Comparison of ENCODE assay signal across 21 mouse cellular contexts in the genomic region with DNA sequence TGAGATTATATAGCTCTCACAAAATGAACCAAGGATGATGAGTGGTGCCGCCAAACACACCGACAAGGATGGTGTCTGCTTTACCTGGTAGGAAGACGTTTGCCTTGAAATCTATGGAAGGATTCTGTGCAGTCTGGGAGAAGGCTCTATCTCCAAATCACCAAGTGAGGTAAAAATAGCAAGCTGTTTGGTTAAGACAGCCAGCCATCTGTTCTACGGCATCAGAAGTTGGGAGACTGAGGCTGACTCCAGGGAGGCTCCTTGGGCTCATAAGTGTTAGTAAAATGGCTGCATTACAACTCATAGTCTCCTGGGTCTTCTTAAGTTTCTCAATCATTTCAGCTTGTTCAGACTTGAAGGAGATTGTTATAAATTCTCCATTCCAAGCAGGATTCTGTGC.
DNase-seq lines count a peak whose midpoint lies in the region; ATAC-seq and TF ChIP-seq lines count a peak whose summit lies in the region.
"Had no signal": no experiment of that assay in that cellular context is flagged by ENCODE, and none has a peak within 500 bp of the region (broad histone marks: within the 10 kb centered on the region; RNA-seq: fewer than 3 reads in every experiment).

No protein-coding gene starts in this region.

- H3K4me1 ChIP-seq in forebrain, embryonic 14.5 days (ENCODE audit: control insufficient read depth, insufficient read depth, low read length), result no peaks in the 10 kb centered on the region
- no peaks in the 10 kb centered on the region for H3K4me1 ChIP-seq in forebrain, embryonic 11.5 days (replicated peaks; ENCODE audit: control insufficient read depth, insufficient read depth, low read length)
- H3K4me1 ChIP-seq: heart, embryonic 10.5 days; intestine, embryonic 15.5 days; kidney, embryonic 15.5 days; limb, embryonic 15.5 days; neural tube, embryonic 12.5 days had no signal

- H3K4me2 ChIP-seq in forebrain, embryonic 14.5 days (ENCODE audit: low read length), result no peak overlapping the region
- no peak overlapping the region for H3K4me2 ChIP-seq in forebrain, embryonic 11.5 days (ENCODE audit: low read depth, low read length, severe bottlenecking)
- H3K4me2 ChIP-seq: hindbrain, embryonic 14.5 days; intestine, embryonic 15.5 days; kidney, embryonic 15.5 days; limb, embryonic 15.5 days; neural tube, embryonic 12.5 days had no signal

- H3K27ac ChIP-seq in forebrain, embryonic 14.5 days (ENCODE audit: low read depth, low read length), result no peak overlapping the region
- H3K27ac ChIP-seq in forebrain, embryonic 11.5 days (ENCODE audit: low read depth, low read length), result no peak overlapping the region
- H3K27ac ChIP-seq: heart, embryonic 10.5 days; hindbrain, embryonic 14.5 days; intestine, embryonic 15.5 days; kidney, embryonic 15.5 days; limb, embryonic 15.5 days; neural tube, embryonic 12.5 days had no signal

- no peaks in the 10 kb centered on the region for H3K36me3 ChIP-seq in forebrain, embryonic 14.5 days (ENCODE audit: control insufficient read depth, insufficient read depth, low read length)
- H3K36me3 ChIP-seq in forebrain, embryonic 11.5 days (ENCODE audit: control insufficient read depth, insufficient read depth, low read length), result no peaks in the 10 kb centered on the region
- H3K36me3 ChIP-seq: heart, embryonic 10.5 days; intestine, embryonic 15.5 days; kidney, embryonic 15.5 days; limb, embryonic 15.5 days; neural tube, embryonic 12.5 days had no signal

- no peak overlapping the region for H3K4me3 ChIP-seq in forebrain, embryonic 14.5 days (ENCODE audit: low read depth, low read length)
- no peak overlapping the region for H3K4me3 ChIP-seq in forebrain, embryonic 11.5 days (ENCODE audit: low read depth, low read length)
- H3K4me3 ChIP-seq: erythroblast, embryonic 14.5 days; heart, embryonic 10.5 days; intestine, embryonic 15.5 days; kidney, embryonic 15.5 days; limb, embryonic 15.5 days; neural tube, embryonic 12.5 days had no signal

- TF ChIP-seq POLR2A in brain, embryonic 14.5 days (IDR thresholded peaks at IDR 0.05; ENCODE audit: borderline replicate concordance, extremely low read depth, insufficient read depth, insufficient read length, poor library complexity, severe bottlenecking), result no peak

- H3K9ac ChIP-seq in forebrain, embryonic 14.5 days (ENCODE audit: low read length), result no peak overlapping the region
- no peak overlapping the region for H3K9ac ChIP-seq in forebrain, embryonic 11.5 days (ENCODE audit: low read length)
- H3K9ac ChIP-seq: hindbrain, embryonic 14.5 days; intestine, embryonic 15.5 days; kidney, embryonic 15.5 days; limb, embryonic 15.5 days; neural tube, embryonic 12.5 days had no signal

- no peak for TF ChIP-seq CTCF in brain, embryonic 14.5 days (IDR thresholded peaks at IDR 0.05; ENCODE audit: borderline replicate concordance, extremely low read depth, insufficient read depth, insufficient read length)

- ATAC-seq in forebrain, embryonic 14.5 days, result no peak
- no peak for ATAC-seq in forebrain, embryonic 11.5 days (replicated peaks; ENCODE audit: low FRiP score)
- no peak for ATAC-seq in erythroblast, adult 5-6 weeks (replicated peaks; ENCODE audit: low FRiP score, poor library complexity, severe bottlenecking)
- ATAC-seq: intestine, embryonic 15.5 days; Patski had no signal

- H3K9me3 ChIP-seq in forebrain, embryonic 14.5 days (replicated peaks; ENCODE audit: control insufficient read depth, low read length), result no peaks in the 10 kb centered on the region
- no peaks in the 10 kb centered on the region for H3K9me3 ChIP-seq in forebrain, embryonic 11.5 days (ENCODE audit: control insufficient read depth, low read length)
- H3K9me3 ChIP-seq: heart, embryonic 10.5 days; intestine, embryonic 15.5 days; kidney, embryonic 15.5 days; limb, embryonic 15.5 days; neural tube, embryonic 12.5 days had no signal

- no peaks in the 10 kb centered on the region for H3K27me3 ChIP-seq in forebrain, embryonic 14.5 days (replicated peaks; ENCODE audit: control insufficient read depth, insufficient read depth, low read length)
- no peaks in the 10 kb centered on the region for H3K27me3 ChIP-seq in forebrain, embryonic 11.5 days (ENCODE audit: control insufficient read depth, insufficient read depth, low read length)
- H3K27me3 ChIP-seq: intestine, embryonic 15.5 days; kidney, embryonic 15.5 days; limb, embryonic 15.5 days; neural tube, embryonic 12.5 days; Patski had no signal

- DNase-seq in forebrain, embryonic 14.5 days (ENCODE audit: low spot score), result peak; percentile 36
- DNase-seq in forebrain, embryonic 11.5 days (ENCODE audit: low spot score), result no peak
- peak; percentile 14 to 16 for DNase-seq in layer of hippocampus, adult 8-10 months (ENCODE audit: low spot score in 2 of 2)
- no peak for DNase-seq in layer of hippocampus, postnatal 36 days
- peak; percentile 53 for DNase-seq in brain, embryonic 14.5 days (ENCODE audit: low read depth)
- DNase-seq in cerebellum, postnatal 36 days, result peak; percentile 4 to 15
- DNase-seq: adrenal gland, postnatal 25 days; heart, postnatal 10 days; lung, adult 18-20 months; lung, postnatal 36 days; right cerebral cortex, postnatal 4 days; thymus, postnatal 36 days had no signal

- WGBS in forebrain, embryonic 14.5 days, result 86% methylated on average over 4 of the region's 4 CpGs
- 92% methylated on average over 4 of the region's 4 CpGs for whole genome bisulfite sequencing in forebrain, embryonic 11.5 days

Comparison
In these comparisons a context has a peak if more than half of its experiments do, and no peak if none do; other contexts are left out.
1. DNase-seq: peak in forebrain, embryonic 14.5 days (single experiment), layer of hippocampus, adult 8-10 months (2 of 2), brain, embryonic 14.5 days (single experiment) and cerebellum, postnatal 36 days (2 of 2); none in forebrain, embryonic 11.5 days (single experiment) and layer of hippocampus, postnatal 36 days (0 of 2).